Mouse (Mus musculus): ENCODE data around the gene Hist2h3c2. TPM values are rescaled to one million over a fixed set of nuclear protein-coding genes. Genes with fewer than 3 reads are reported as not detected.
A peak's percentile ranks its signal among the peaks of the same experiment; 100 is the strongest.

Hist2h3c2 gene
- polyA plus RNA-seq, 1 experiment from 2014 or later = 2.7 TPM

GRCm38 (mm10) chr3:96196437-96197128 lies 42.3 kb downstream of the Hist2h3c2 start:
- Histone ChIP-seq H3K27me3 (ENCODE audit: control insufficient read depth, insufficient read depth, low read length) (no peaks in the 10 kb centered on the region), H3K4me2 (ENCODE audit: low read depth, low read length) (peak overlapping the region; percentile 93), H3K9ac (ENCODE audit: low read length) (peak overlapping the region; percentile 90), H3K27ac (ENCODE audit: low read length) (peak overlapping the region; percentile 88), H3K9me3 (replicated peaks; ENCODE audit: control insufficient read depth, low read length) (peaks cover 6% of the 10 kb centered on the region), H3K4me1 (ENCODE audit: control insufficient read depth, insufficient read depth, low read length) (peaks cover 11% of the 10 kb centered on the region), H3K36me3 (ENCODE audit: control insufficient read depth, insufficient read depth) (peaks cover 9% of the 10 kb centered on the region), H3K4me3 (ENCODE audit: low read length) (peak overlapping the region; percentile 78)
- 20% methylated on average over 27 of the region's 27 CpGs for WGBS
- no peak for ATAC-seq (replicated peaks; ENCODE audit: extremely low read depth, insufficient read depth, low FRiP score)

GRCm38 (mm10) chr3:96195616-96196313 lies 43.2 kb downstream of the Hist2h3c2 start:
- 88% methylated on average over 11 of the region's 11 CpGs for WGBS
- Histone ChIP-seq H3K4me3 (ENCODE audit: low read length) (no peak overlapping the region), H3K4me2 (ENCODE audit: low read depth, low read length) (no peak overlapping the region), H3K9ac (ENCODE audit: low read length) (no peak overlapping the region), H3K27me3 (ENCODE audit: control insufficient read depth, insufficient read depth, low read length) (no peaks in the 10 kb centered on the region), H3K27ac (ENCODE audit: low read length) (no peak overlapping the region), H3K36me3 (ENCODE audit: control insufficient read depth, insufficient read depth) (peaks cover 9% of the 10 kb centered on the region), H3K9me3 (replicated peaks; ENCODE audit: control insufficient read depth, low read length) (peaks cover 6% of the 10 kb centered on the region), H3K4me1 (ENCODE audit: control insufficient read depth, insufficient read depth, low read length) (peaks cover 11% of the 10 kb centered on the region)
- no peak for ATAC-seq (replicated peaks; ENCODE audit: extremely low read depth, insufficient read depth, low FRiP score)

GRCm38 (mm10) chr3:96194966-96195365 lies 44.0 kb downstream of the Hist2h3c2 start:
- no peak overlapping the region for H3K9ac ChIP-seq (ENCODE audit: low read length)
- no peak overlapping the region for H3K4me2 ChIP-seq (ENCODE audit: low read depth, low read length)
- H3K36me3 ChIP-seq (ENCODE audit: control insufficient read depth, insufficient read depth) = peaks cover 9% of the 10 kb centered on the region
- no peak overlapping the region for H3K4me3 ChIP-seq (ENCODE audit: low read length)
- H3K27me3 ChIP-seq (ENCODE audit: control insufficient read depth, insufficient read depth, low read length) = no peaks in the 10 kb centered on the region
- peaks cover 6% of the 10 kb centered on the region for H3K9me3 ChIP-seq (replicated peaks; ENCODE audit: control insufficient read depth, low read length)
- H3K4me1 ChIP-seq (ENCODE audit: control insufficient read depth, insufficient read depth, low read length) = peaks cover 11% of the 10 kb centered on the region
- 83% methylated on average over 10 of the region's 10 CpGs for WGBS
- no peak overlapping the region for H3K27ac ChIP-seq (ENCODE audit: low read length)
- no peak for ATAC-seq (replicated peaks; ENCODE audit: extremely low read depth, insufficient read depth, low FRiP score)

- H3K27ac ChIP-seq (ENCODE audit: low read length) = no peak overlapping the region
- no peak for ATAC-seq (replicated peaks; ENCODE audit: extremely low read depth, insufficient read depth, low FRiP score)
- H3K4me3 ChIP-seq (ENCODE audit: low read length) = no peak overlapping the region
- H3K4me1 ChIP-seq (ENCODE audit: control insufficient read depth, insufficient read depth, low read length) = peaks cover 9% of the 10 kb centered on the region
- no peak overlapping the region for H3K4me2 ChIP-seq (ENCODE audit: low read depth, low read length)
- 62% methylated on average over 12 of the region's 12 CpGs for WGBS
- no peaks in the 10 kb centered on the region for H3K27me3 ChIP-seq (ENCODE audit: control insufficient read depth, insufficient read depth, low read length)
- H3K9ac ChIP-seq (ENCODE audit: low read length) = no peak overlapping the region
- H3K9me3 ChIP-seq (replicated peaks; ENCODE audit: control insufficient read depth, low read length) = peaks cover 6% of the 10 kb centered on the region
- peaks cover 13% of the 10 kb centered on the region for H3K36me3 ChIP-seq (ENCODE audit: control insufficient read depth, insufficient read depth)
These were observed 46.0 kb downstream of the Hist2h3c2 start for GRCm38 (mm10) chr3:96192977-96193376.

Small RNAs within 50 kb of the gene (microRNA-seq; reads per million reads assigned to microRNA genes)
- gene Gm44492 = not detected
- gene Gm47311 = not detected
- gene Gm47313 = not detected

Other genes with a start within 250 kb of the Hist2h3c2 start
- gene Plekho1, start 243.1 kb downstream of the Hist2h3c2 start, polyA plus RNA-seq (2015; fragmentation: Nextera tagmentation; extraction: Ambion mirVana) = 63.3 and 67.1 TPM in 2 replicates
- 34.6 and 39.4 TPM in 2 replicates for gene Vps45, start 180.7 kb downstream of the Hist2h3c2 start, polyA plus RNA-seq (2015; fragmentation: Nextera tagmentation; extraction: Ambion mirVana)
- 18.6 and 21.4 TPM in 2 replicates for gene Otud7b, start 134.6 kb downstream of the Hist2h3c2 start, polyA plus RNA-seq (2015; fragmentation: Nextera tagmentation; extraction: Ambion mirVana)
- gene Mtmr11, start 77.1 kb downstream of the Hist2h3c2 start, polyA plus RNA-seq (2015; fragmentation: Nextera tagmentation; extraction: Ambion mirVana) = 8.7 and 9.4 TPM in 2 replicates
- gene Sf3b4, start 66.8 kb downstream of the Hist2h3c2 start, polyA plus RNA-seq (2015; fragmentation: Nextera tagmentation; extraction: Ambion mirVana) = 91.8 and 92.8 TPM in 2 replicates
- 11.6 and 13.9 TPM in 2 replicates for gene Sv2a, start 58.0 kb downstream of the Hist2h3c2 start, polyA plus RNA-seq (2015; fragmentation: Nextera tagmentation; extraction: Ambion mirVana)
- gene Bola1, start 19.4 kb downstream of the Hist2h3c2 start, polyA plus RNA-seq (2015; fragmentation: Nextera tagmentation; extraction: Ambion mirVana) = 40.0 and 43.5 TPM in 2 replicates
- gene Hist2h2ab, start 19.3 kb downstream of the Hist2h3c2 start, polyA plus RNA-seq (2015; fragmentation: Nextera tagmentation; extraction: Ambion mirVana) = not detected in 2 replicates
- 5.0 and 6.4 TPM in 2 replicates for gene Hist2h2ac, start 18.2 kb downstream of the Hist2h3c2 start, polyA plus RNA-seq (2015; fragmentation: Nextera tagmentation; extraction: Ambion mirVana)
- gene Hist2h2be, start 18.0 kb downstream of the Hist2h3c2 start, polyA plus RNA-seq (2015; fragmentation: Nextera tagmentation; extraction: Ambion mirVana) = 7.8 and 9.4 TPM in 2 replicates
- gene Hist2h2aa2, start 1.1 kb upstream of the Hist2h3c2 start, polyA plus RNA-seq (2015; fragmentation: Nextera tagmentation; extraction: Ambion mirVana) = 37.9 and 41.1 TPM in 2 replicates
- 11.8 and 12.6 TPM in 2 replicates for gene Hist2h2aa1, start 6.4 kb upstream of the Hist2h3c2 start, polyA plus RNA-seq (2015; fragmentation: Nextera tagmentation; extraction: Ambion mirVana)
- gene Hist2h3c1, start 7.6 kb upstream of the Hist2h3c2 start, polyA plus RNA-seq (2015; fragmentation: Nextera tagmentation; extraction: Ambion mirVana) = 0.76 and 1.2 TPM in 2 replicates
- gene Hist2h4, start 24.2 kb upstream of the Hist2h3c2 start, polyA plus RNA-seq (2015; fragmentation: Nextera tagmentation; extraction: Ambion mirVana) = 2.4 and 5.8 TPM in 2 replicates
- 17.2 and 25.2 TPM in 2 replicates for gene Hist2h3b, start 29.5 kb upstream of the Hist2h3c2 start, polyA plus RNA-seq (2015; fragmentation: Nextera tagmentation; extraction: Ambion mirVana)
- 3.7 and 4.1 TPM in 2 replicates for gene Hist2h2bb, start 30.6 kb upstream of the Hist2h3c2 start, polyA plus RNA-seq (2015; fragmentation: Nextera tagmentation; extraction: Ambion mirVana)
- 1.6 and 2.5 TPM in 2 replicates for gene Fcgr1, start 54.8 kb upstream of the Hist2h3c2 start, polyA plus RNA-seq (2015; fragmentation: Nextera tagmentation; extraction: Ambion mirVana)
- gene BC107364, start 213.2 kb upstream of the Hist2h3c2 start, polyA plus RNA-seq (2015; fragmentation: Nextera tagmentation; extraction: Ambion mirVana) = 1.3 and 1.5 TPM in 2 replicates